Mouse (Mus musculus) frontal cortex, postnatal 25 days (tissue): ENCODE measurements around the gene Ubr7.

Experiments
- DNase-seq, 2 experiments: peaks; one replicate each; pipeline ENCODE4 v3.0.0; 2022; ENCODE audit warnings: low spot score in 2 of 2

Ubr7 gene

GRCm38 (mm10) chr12:102743036-102743588 is 14.7 kb upstream of the Ubr7 start:
- DNase-seq, result no peak

GRCm38 (mm10) chr12:102743589-102744574 is 13.9 kb upstream of the Ubr7 start, which contains the start of the genes Moap1 and Tmem251:
Gene Moap1 (minus strand): TSS chr12:102743661.
Gene Tmem251 (plus strand): TSS chr12:102743762.
- DNase-seq, result peak; percentile 75 to 83

- DNase-seq, result no peak
These were observed 12.9 kb upstream of the Ubr7 start for GRCm38 (mm10) chr12:102744839-102745238.

- no peak for DNase-seq
These were observed 9.5 kb upstream of the Ubr7 start for GRCm38 (mm10) chr12:102748256-102748655.

GRCm38 (mm10) chr12:102756304-102756703 is 1.5 kb upstream of the Ubr7 start:
- DNase-seq, result no peak

GRCm38 (mm10) chr12:102757055-102757688 is 595 bp upstream of the Ubr7 start:
- no peak for DNase-seq

- no peak for DNase-seq
These were observed 613 bp downstream of the Ubr7 start, which contains the start of gene Gm20604 for GRCm38 (mm10) chr12:102758403-102758756. Gene Gm20604 (minus strand): TSS chr12:102758672.

GRCm38 (mm10) chr12:102758936-102759335 is 1.2 kb downstream of the Ubr7 start:
- DNase-seq, result no peak

- DNase-seq, result no peak
These were observed 3.9 kb downstream of the Ubr7 start for GRCm38 (mm10) chr12:102761668-102762067.

- no peak for DNase-seq
These were observed 5.9 kb downstream of the Ubr7 start for GRCm38 (mm10) chr12:102763696-102764095.

- DNase-seq, result no peak
These were observed 11.2 kb downstream of the Ubr7 start for GRCm38 (mm10) chr12:102769000-102769399.

GRCm38 (mm10) chr12:102771601-102772000 is 13.8 kb downstream of the Ubr7 start:
- no peak for DNase-seq

GRCm38 (mm10) chr12:102772676-102773075 is 14.9 kb downstream of the Ubr7 start:
- DNase-seq, result no peak

GRCm38 (mm10) chr12:102776035-102776434 is 18.3 kb downstream of the Ubr7 start:
- DNase-seq, result no peak

GRCm38 (mm10) chr12:102778151-102778550 is 20.4 kb downstream of the Ubr7 start:
- no peak for DNase-seq

- DNase-seq, result no peak
These were observed 21.7 kb downstream of the Ubr7 start for GRCm38 (mm10) chr12:102779452-102779851.

- DNase-seq, result no peak
These were observed 25.1 kb downstream of the Ubr7 start for GRCm38 (mm10) chr12:102782841-102783240.

GRCm38 (mm10) chr12:102784899-102785592 is 27.3 kb downstream of the Ubr7 start:
- DNase-seq, result no peak

- no peak for DNase-seq
These were observed 27.8 kb downstream of the Ubr7 start for GRCm38 (mm10) chr12:102785593-102785985.

GRCm38 (mm10) chr12:102787927-102788326 is 30.2 kb downstream of the Ubr7 start:
- DNase-seq, result no peak

GRCm38 (mm10) chr12:102799528-102799927 is 41.8 kb downstream of the Ubr7 start:
- no peak for DNase-seq

GRCm38 (mm10) chr12:102814858-102815257 is 57.1 kb downstream of the Ubr7 start:
- no peak for DNase-seq
